Mouse (Mus musculus) forebrain, embryonic 14.5 days (tissue): ENCODE data around the gene Utp14b. TPM values are rescaled to one million over a fixed set of nuclear protein-coding genes. Genes with fewer than 3 reads are reported as not detected.
A peak's percentile ranks its signal among the peaks of the same experiment; 100 is the strongest.

Experiments
- ATAC-seq: fragments of 200-750 bp; cut with Nextera tagmentation; 2 replicates; pipeline ENCODE4 v1.8.0; 2017; ENCODE audit warnings: mild to moderate bottlenecking, moderate library complexity
- DNase-seq: peaks from one replicate; pipeline ENCODE4 v3.0.0-alpha.2; 2015; ENCODE audit warnings: low spot score
- H3K27ac ChIP-seq: fragments of 300-500 bp; sonication (generic); 2 replicates; pipeline ENCODE4 v1.5.1; 2014; ENCODE audit warnings: low read depth, mild to moderate bottlenecking, control low read depth, low read length, moderate library complexity
- H3K27me3 ChIP-seq: fragments of 300-500 bp; sonication (generic); replicated peaks from 2 replicates; pipeline ENCODE4 v1.6.1; 2014; ENCODE audit warnings: low read length, control low read depth, mixed read lengths; ENCODE audit not compliant: control insufficient read depth, insufficient read depth
- H3K36me3 ChIP-seq: fragments of 300-500 bp; sonication (generic); 2 replicates; pipeline ENCODE4 v1.6.1; 2014; ENCODE audit warnings: low read length, control low read depth; ENCODE audit not compliant: control insufficient read depth, insufficient read depth
- H3K4me1 ChIP-seq: fragments of 300-500 bp; sonication (generic); 2 replicates; pipeline ENCODE4 v1.6.1; 2014; ENCODE audit warnings: antibody characterized with exemption, low read length, control low read depth; ENCODE audit not compliant: control insufficient read depth, insufficient read depth
- H3K4me2 ChIP-seq: fragments of 300-500 bp; sonication (generic); 2 replicates; pipeline ENCODE4 v1.6.1; 2014; ENCODE audit warnings: mild to moderate bottlenecking, control low read depth, low read length
- H3K4me3 ChIP-seq: fragments of 300-500 bp; sonication (generic); 2 replicates; pipeline ENCODE4 v1.5.1; 2014; ENCODE audit warnings: low read depth, low read length, control low read depth
- H3K9ac ChIP-seq: fragments of 300-500 bp; sonication (generic); 2 replicates; pipeline ENCODE4 v1.6.1; 2014; ENCODE audit warnings: mild to moderate bottlenecking, low read length, control low read depth, moderate library complexity
- H3K9me3 ChIP-seq: fragments of 300-500 bp; sonication (generic); replicated peaks from 2 replicates; pipeline ENCODE4 v1.6.1; 2016; ENCODE audit warnings: low read length, control low read depth, mixed read lengths; ENCODE audit not compliant: control insufficient read depth
- WGBS: fragments of 180-500 bp; shearing (Covaris S2); extraction: QIAGEN DNeasy Blood & Tissue Kit; methylation state at CpG from one replicate; pipeline ENCODE4 v1.1.7; 2014; 5-methylcytosine and 5-hydroxymethylcytosine counted together
- polyA plus RNA-seq: library from polyadenylated mRNA; unstranded; fragments of >200 nt; fragmentation: Nextera tagmentation; extraction: Ambion mirVana; gene quantifications from 2 replicates; pipeline ENCODE4 v1.2.1, GENCODE M21; 2014

The Utp14b gene
- polyA plus RNA-seq, 1 experiment from 2014 or later, result 3.4 TPM

DNA sequence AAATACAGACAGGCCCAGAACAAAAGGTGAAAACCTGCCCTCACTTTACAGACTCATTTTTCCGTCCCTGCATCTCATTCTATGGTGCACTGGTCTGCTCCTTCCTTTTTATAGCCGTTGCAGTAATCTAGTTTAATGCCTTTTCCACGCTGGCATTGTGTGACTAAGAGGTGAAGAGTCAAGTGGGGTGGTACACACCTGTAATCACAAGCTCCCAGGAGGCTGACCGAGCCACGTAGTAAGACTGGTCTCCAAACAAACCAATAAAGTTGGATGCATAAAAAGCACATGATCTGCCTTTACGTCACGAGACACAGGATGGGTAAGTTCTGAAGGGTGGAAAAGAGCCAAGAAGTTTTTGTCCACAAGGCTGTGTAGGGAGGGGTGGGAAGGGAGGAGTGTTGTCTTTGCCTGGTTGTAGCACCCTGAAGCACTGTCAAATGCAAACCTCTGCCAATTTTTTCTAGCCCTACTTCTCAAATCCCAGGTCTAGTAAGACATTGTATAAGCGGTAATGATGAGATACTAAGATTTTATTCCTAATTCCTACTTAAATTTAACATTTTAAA, 10.4 kb upstream of the Utp14b start:
- DNase-seq (no peak), ATAC-seq (no peak)
- WGBS, result 73% methylated on average over 8 of the region's 8 CpGs
- no peak overlapping the region for H3K27ac ChIP-seq
- no peaks in the 10 kb centered on the region for H3K9me3 ChIP-seq
- no peak overlapping the region for H3K4me3 ChIP-seq
- H3K27me3 ChIP-seq, result no peaks in the 10 kb centered on the region
- H3K4me1 ChIP-seq, result no peaks in the 10 kb centered on the region
- no peaks in the 10 kb centered on the region for H3K36me3 ChIP-seq
- no peak overlapping the region for H3K9ac ChIP-seq
- no peak overlapping the region for H3K4me2 ChIP-seq

DNA sequence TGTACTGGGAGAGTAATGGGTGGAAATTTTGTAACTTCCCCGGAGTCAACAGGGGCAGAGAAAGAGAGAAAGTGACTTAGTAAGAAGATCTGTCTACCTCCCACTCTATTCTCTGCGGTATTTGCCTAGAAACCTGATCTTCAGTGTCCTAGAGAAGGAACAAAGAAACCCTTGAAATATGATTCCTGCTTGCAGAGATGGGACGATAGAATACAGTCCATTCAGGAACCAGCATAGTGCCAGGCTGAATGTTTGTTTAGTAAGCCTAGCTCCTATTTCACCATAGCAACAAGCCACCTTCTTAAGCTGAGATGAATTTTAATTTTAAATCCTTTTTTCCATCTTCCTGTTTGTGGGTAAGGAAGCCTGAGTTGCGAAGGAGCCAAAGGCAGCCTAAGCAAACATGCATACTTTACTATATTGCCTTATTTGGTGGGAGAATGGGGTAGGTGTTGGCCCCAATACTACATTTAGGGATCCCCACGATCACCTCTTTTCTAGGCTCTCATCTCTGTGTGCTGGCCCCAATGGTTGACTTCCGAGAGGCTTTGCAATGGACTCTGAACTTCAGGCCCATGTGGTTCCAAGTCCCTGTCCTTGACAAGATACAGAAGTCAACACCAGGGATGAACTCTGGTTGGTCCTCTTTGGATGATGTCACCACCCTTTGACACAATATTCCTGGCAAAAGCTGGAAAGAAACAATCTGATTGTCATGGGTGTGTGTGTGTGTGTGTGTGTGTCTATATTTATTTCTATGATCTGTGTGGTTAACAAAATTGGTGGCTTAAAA, 8.4 kb upstream of the Utp14b start:
- Histone ChIP-seq H3K9me3 (no peaks in the 10 kb centered on the region), H3K4me2 (no peak overlapping the region), H3K36me3 (no peaks in the 10 kb centered on the region), H3K27ac (no peak overlapping the region), H3K27me3 (no peaks in the 10 kb centered on the region), H3K4me1 (no peaks in the 10 kb centered on the region), H3K9ac (no peak overlapping the region), H3K4me3 (no peak overlapping the region)
- WGBS, result 51% methylated on average over 6 of the region's 6 CpGs
- DNase-seq (peak; percentile 4), ATAC-seq (no peak)

DNA sequence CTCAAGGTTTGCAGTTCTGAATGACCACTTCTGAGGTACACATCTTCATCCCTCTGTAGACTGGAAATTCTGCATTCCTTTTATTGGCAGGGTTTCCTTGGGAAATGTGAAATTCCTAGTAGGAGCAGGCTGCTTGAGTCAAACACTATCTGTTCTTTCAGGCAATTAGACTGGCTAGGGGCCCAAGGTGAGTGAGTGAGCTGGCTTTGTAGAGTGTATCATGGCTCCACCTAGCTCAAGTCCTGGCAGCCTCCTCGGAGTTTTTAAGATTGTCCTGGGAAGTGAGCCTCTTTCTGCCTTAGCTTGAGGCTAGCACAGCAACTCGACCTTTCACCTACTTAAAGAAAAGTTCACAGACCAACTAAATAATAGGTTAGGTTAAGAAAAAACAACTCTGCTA, 1.4 kb upstream of the Utp14b start:
- ATAC-seq, result no peak
- Histone ChIP-seq H3K27ac (no peak overlapping the region), H3K4me3 (no peak overlapping the region), H3K27me3 (no peaks in the 10 kb centered on the region), H3K9me3 (no peaks in the 10 kb centered on the region), H3K9ac (no peak overlapping the region), H3K4me2 (no peak overlapping the region), H3K36me3 (no peaks in the 10 kb centered on the region), H3K4me1 (peaks cover 17% of the 10 kb centered on the region)
- DNase-seq, result no peak
- WGBS, result 16% methylated on average over 2 of the region's 2 CpGs

DNA sequence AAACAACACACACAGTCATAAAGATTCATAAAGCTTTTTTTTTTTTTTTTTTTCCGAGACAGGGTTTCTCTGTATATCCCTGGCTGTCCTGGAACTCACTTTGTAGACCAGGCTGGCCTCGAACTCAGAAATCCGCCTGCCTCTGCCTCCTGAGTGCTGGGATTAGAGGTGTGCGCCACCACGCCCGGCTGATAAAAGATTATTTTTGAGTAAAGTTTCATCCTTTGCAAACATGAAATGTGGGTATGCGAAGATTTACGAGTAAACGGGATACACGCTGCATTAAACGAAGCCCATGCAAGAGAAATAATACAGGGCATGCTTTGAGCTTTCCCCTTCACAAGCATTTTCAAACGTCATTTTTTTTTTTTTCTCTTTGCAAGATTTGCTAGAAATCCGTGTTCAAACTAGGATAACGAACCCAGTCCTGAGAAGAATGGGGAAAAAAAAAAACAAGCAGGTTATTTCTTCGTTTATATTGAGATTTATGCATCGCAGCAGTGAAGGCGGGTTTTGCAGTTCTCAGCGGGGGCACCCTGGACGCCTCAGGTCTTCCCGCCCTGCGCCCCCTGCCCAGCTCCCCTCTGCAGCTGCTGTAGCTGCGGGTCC, 713 bp upstream of the Utp14b start:
- peak overlapping the region; percentile 98 for H3K27ac ChIP-seq
- no peaks in the 10 kb centered on the region for H3K27me3 ChIP-seq
- peak overlapping the region; percentile 56 for H3K4me2 ChIP-seq
- H3K9me3 ChIP-seq, result no peaks in the 10 kb centered on the region
- H3K9ac ChIP-seq, result peak overlapping the region; percentile 97
- peak overlapping the region; percentile 99 for H3K4me3 ChIP-seq
- no peak for ATAC-seq
- peaks cover 17% of the 10 kb centered on the region for H3K4me1 ChIP-seq
- 26% methylated on average over 22 of the region's 22 CpGs for WGBS
- H3K36me3 ChIP-seq, result no peaks in the 10 kb centered on the region
- no peak for DNase-seq

DNA sequence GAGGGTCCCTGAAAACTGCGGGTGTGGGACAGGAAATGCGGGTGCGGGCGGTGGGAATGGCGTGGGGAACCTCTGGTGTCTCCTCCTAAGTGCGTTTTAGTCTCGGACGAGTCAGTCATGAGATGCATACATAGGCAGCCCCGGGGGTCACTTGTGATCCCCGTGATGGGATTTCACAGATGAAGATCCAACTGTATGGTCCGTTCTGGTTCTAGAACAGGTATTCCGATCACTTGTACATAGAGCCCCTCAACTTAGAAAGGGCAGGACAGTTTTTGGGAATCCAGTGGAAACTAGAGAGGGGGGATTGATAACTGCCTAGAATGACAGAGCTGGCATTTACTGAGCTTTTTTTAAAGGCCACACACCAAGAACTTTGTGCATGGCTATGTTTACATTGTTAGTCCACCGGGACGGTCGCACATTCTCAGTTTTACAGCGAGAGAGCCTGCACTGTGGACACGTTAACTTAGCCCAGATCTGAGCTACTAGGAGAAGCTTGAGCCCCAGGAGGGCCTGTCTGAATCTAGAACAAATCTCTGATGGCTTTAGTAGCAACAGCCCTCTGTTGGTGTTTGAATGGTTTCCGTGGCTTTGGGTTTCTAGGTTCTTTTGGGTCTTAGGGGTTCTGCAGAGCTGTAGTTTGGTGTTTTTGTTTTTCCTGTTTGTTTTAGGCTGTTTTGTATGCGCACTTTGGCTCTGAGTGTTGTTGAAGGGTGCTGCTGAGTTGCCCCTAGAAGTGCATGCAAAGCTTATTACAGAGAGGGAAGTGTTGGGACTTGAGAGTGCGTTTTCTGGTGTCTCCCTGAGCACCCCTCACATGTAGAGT, 817 bp downstream of the Utp14b start:
- DNase-seq, result peak; percentile 28

DNA sequence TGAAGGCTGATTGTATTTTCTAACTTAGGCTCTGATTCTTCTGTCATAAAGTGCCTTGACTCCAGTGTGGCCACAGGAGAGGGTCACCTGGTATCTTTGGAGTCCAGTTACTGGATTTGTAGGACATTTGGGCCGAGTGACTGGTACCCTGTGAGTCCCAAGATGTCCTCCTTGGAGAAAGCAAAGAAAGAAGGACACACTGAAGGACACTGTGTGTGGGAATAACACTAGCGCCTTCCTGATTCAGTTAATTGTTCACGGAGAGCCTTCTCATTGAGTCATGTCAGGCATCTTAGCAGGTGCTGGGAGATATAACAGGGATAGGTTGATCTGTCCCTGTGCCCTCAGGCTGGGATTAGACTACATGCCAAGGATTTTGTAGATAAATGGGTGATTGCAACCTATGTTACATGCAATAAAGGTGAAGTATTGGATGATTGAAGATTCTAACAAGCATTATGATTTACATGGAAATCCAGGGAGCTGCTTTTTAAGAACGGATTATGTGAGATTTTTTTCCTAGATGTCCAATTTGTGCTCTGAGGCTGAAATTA, 1.5 kb downstream of the Utp14b start:
- H3K4me1 ChIP-seq, result peaks cover 19% of the 10 kb centered on the region
- DNase-seq, result peak; percentile 15
- 27% methylated on average over 4 of the region's 4 CpGs for WGBS
- peak overlapping the region; percentile 56 for H3K4me2 ChIP-seq
- H3K4me3 ChIP-seq, result peak overlapping the region; percentile 99
- H3K27me3 ChIP-seq, result no peaks in the 10 kb centered on the region
- peak overlapping the region; percentile 97 for H3K9ac ChIP-seq
- ATAC-seq, result no peak
- peaks cover 2% of the 10 kb centered on the region; the same call in 1 of the 2 replicates for H3K36me3 ChIP-seq
- no peak overlapping the region for H3K27ac ChIP-seq
- H3K9me3 ChIP-seq, result no peaks in the 10 kb centered on the region

More for the DNA sequence above, 817 bp downstream of the Utp14b start:
- H3K9me3 ChIP-seq, result no peaks in the 10 kb centered on the region
- peak overlapping the region; percentile 99 for H3K4me3 ChIP-seq
- peak overlapping the region; percentile 97 for H3K9ac ChIP-seq
- no peak; the same call in 1 of the 2 replicates for ATAC-seq
- no peaks in the 10 kb centered on the region for H3K36me3 ChIP-seq
- peak overlapping the region; percentile 98 for H3K27ac ChIP-seq
- H3K4me1 ChIP-seq, result peaks cover 19% of the 10 kb centered on the region
- peak overlapping the region; percentile 56 for H3K4me2 ChIP-seq
- H3K27me3 ChIP-seq, result no peaks in the 10 kb centered on the region
- 2% methylated on average over 19 of the region's 20 CpGs for WGBS

DNA sequence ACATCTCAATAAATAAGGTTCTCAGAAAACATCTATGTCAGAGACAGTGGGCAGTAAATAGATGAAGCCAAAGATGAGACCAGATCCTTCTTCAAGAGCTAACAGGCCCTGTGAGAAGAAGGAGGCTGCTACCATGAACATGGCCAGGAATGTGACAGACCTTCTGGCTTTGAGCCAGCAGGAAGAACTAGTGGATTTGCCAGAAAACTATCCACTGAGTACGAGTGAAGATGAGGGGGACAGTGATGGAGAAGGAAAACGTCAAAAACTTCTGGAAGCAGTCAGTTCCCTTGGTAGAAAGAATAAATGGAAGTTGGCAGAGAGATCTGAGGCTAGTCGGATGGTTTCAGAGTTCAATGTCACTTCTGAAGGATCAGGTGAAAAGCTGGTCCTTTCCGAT, 6.5 kb downstream of the Utp14b start:
- Histone ChIP-seq H3K27ac (no peak overlapping the region), H3K9me3 (no peaks in the 10 kb centered on the region), H3K36me3 (peaks cover 41% of the 10 kb centered on the region), H3K4me1 (peaks cover 13% of the 10 kb centered on the region), H3K9ac (no peak overlapping the region), H3K27me3 (no peaks in the 10 kb centered on the region), H3K4me2 (no peak overlapping the region), H3K4me3 (no peak overlapping the region)
- DNase-seq, result no peak
- 92% methylated on average over 4 of the region's 4 CpGs for WGBS
- no peak for ATAC-seq

DNA sequence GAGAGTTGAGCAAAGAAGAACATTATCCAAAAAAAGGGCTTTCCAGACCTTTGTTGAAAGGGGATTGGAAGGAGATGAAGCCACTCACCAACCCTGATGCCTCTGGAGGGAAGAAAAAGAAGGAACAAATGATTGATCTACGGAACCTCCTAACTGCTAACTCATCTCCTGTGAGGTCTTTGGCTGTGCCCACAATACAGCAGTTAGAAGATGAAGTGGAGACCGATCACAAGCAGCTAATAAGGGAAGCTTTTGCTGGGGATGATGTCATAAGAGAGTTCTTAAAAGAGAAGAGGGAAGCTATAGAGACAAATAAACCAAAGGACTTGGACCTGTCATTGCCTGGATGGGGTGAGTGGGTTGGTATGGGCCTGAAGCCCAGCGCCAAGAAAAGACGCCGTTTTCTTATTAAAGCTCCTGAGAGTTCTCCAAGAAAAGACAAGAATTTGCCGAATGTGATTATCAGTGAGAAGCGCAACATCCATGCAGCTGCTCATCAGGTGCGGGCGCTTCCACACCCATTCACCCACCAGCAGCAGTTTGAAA, 8.2 kb downstream of the Utp14b start:
- Histone ChIP-seq H3K27ac (no peak overlapping the region), H3K36me3 (peaks cover 41% of the 10 kb centered on the region), H3K4me3 (no peak overlapping the region), H3K4me2 (no peak overlapping the region), H3K4me1 (peaks cover 6% of the 10 kb centered on the region), H3K9ac (no peak overlapping the region), H3K9me3 (no peaks in the 10 kb centered on the region), H3K27me3 (no peaks in the 10 kb centered on the region)
- ATAC-seq, result no peak
- WGBS, result 95% methylated on average over 9 of the region's 9 CpGs
- no peak for DNase-seq
